Mouse (Mus musculus) heart, embryonic 16.5 days (tissue): ENCODE data around the gene Grip1. TPM values are rescaled to one million over a fixed set of nuclear protein-coding genes. Genes with fewer than 3 reads are reported as not detected.

Experiments used
- ATAC-seq: fragments of 200-750 bp; cut with Nextera tagmentation; replicated peaks from 2 replicates; pipeline ENCODE4 v1.8.0; 2017; ENCODE audit warnings: moderate number of reproducible peaks; ENCODE audit not compliant: insufficient read depth, low FRiP score; ENCODE audit errors: extremely low read depth
- H3K27ac ChIP-seq: fragments of 300-500 bp; sonication (generic); 2 replicates; pipeline ENCODE4 v1.5.1; 2014; ENCODE audit warnings: mild to moderate bottlenecking, low read length, control low read depth, moderate library complexity
- H3K27me3 ChIP-seq: fragments of 300-500 bp; sonication (generic); 2 replicates; pipeline ENCODE4 v1.6.1; 2014; ENCODE audit warnings: low read length, mixed read lengths; ENCODE audit not compliant: control insufficient read depth, insufficient read depth
- H3K36me3 ChIP-seq: fragments of 300-500 bp; sonication (generic); 2 replicates; pipeline ENCODE4 v1.6.1; 2014; ENCODE audit not compliant: control insufficient read depth, insufficient read depth
- H3K4me1 ChIP-seq: fragments of 300-500 bp; sonication (generic); 2 replicates; pipeline ENCODE4 v1.6.1; 2014; ENCODE audit warnings: low read length, mixed read lengths; ENCODE audit not compliant: control insufficient read depth, insufficient read depth
- H3K4me2 ChIP-seq: fragments of 300-500 bp; sonication (generic); 2 replicates; pipeline ENCODE4 v1.6.1; 2014; ENCODE audit warnings: low read depth, mild to moderate bottlenecking, control low read depth, low read length
- H3K4me3 ChIP-seq: fragments of 300-500 bp; sonication (generic); 2 replicates; pipeline ENCODE4 v1.5.1; 2014; ENCODE audit warnings: mild to moderate bottlenecking, control low read depth, low read length
- H3K9ac ChIP-seq: fragments of 300-500 bp; sonication (generic); 2 replicates; pipeline ENCODE4 v1.6.1; 2014; ENCODE audit warnings: low read length, control low read depth
- H3K9me3 ChIP-seq: fragments of 300-500 bp; sonication (generic); replicated peaks from 2 replicates; pipeline ENCODE4 v1.6.1; 2016; ENCODE audit warnings: low read length; ENCODE audit not compliant: control insufficient read depth
- WGBS: fragments of 180-500 bp; shearing (Covaris S2); extraction: QIAGEN DNeasy Blood & Tissue Kit; methylation state at CpG from one replicate; pipeline ENCODE4 v1.1.7; 2014; 5-methylcytosine and 5-hydroxymethylcytosine counted together
- polyA plus RNA-seq: library from polyadenylated mRNA; unstranded; fragments of >200 nt; fragmentation: Nextera tagmentation; extraction: Ambion mirVana; gene quantifications from 2 replicates; pipeline ENCODE4 v1.2.1, GENCODE M21; 2015

Grip1 gene
- polyA plus RNA-seq, 1 experiment from 2014 or later = 1.6 TPM

GRCm38 (mm10) chr10:119454106-119454667 lies 557 bp downstream of the Grip1 start:
- H3K27me3 ChIP-seq = peaks cover 5% of the 10 kb centered on the region; the same call in 1 of the 2 replicates
- H3K9ac ChIP-seq = peak overlapping the region; percentile 76
- WGBS = under 1% methylated on average over 55 of the region's 57 CpGs
- no peaks in the 10 kb centered on the region for H3K9me3 ChIP-seq
- H3K4me1 ChIP-seq = peaks cover 12% of the 10 kb centered on the region
- H3K27ac ChIP-seq = no peak overlapping the region
- no peaks in the 10 kb centered on the region for H3K36me3 ChIP-seq
- H3K4me2 ChIP-seq = peak overlapping the region; percentile 100
- peak overlapping the region; percentile 75 for H3K4me3 ChIP-seq
- peak; percentile 58 for ATAC-seq

DNA sequence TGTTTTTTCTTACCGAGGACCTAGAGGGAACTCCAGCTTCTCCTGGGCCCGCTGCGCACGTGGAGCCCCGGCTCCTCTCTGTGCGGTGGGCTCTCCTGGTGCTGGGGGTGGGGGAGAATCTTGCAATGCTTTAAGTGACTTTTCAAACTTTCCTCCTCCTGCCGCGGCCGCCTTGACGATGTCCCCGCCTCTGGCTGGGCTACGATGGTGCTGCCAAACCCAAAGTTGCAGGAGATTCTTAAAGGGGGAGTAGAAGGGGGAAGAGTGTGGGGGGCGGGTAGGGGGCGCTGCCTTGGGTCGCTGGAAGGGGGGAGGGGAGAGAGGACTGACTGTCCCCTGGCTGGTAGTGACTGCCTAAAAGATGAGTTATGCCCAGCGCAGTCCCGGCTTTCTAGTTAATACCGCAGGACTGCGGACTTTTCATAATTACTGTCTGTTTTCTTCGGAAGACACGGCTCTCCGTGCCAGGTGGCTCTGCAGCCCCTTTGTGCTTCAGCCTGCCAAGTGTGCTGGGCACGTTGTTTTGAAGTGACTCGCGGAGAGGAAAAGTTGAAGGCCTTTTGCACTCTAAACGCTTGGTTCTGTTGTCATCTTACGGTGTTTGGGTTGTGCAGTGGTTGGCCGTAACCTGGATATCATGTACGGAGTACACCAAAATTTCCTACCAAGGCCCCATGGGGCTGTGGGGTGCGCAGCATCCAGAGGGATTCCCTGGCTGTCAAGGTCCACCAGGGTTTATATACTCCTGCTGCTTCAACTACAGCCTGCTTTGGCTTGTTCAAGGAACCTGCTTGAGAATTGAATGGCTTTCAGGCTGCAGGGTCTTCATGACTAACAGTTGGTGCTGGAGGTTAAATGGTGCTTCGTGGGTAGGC lies 1.3 kb downstream of the Grip1 start:
- ATAC-seq = 0 out of 2 replicates have a peak, but pooled peaks have one; percentile 16
- Histone ChIP-seq H3K36me3 (no peaks in the 10 kb centered on the region), H3K9ac (peak overlapping the region; percentile 76), H3K27ac (no peak overlapping the region), H3K4me3 (peak overlapping the region; percentile 75), H3K9me3 (no peaks in the 10 kb centered on the region), H3K4me2 (peak overlapping the region; percentile 100), H3K4me1 (peaks cover 12% of the 10 kb centered on the region), H3K27me3 (peaks cover 5% of the 10 kb centered on the region; the same call in 1 of the 2 replicates)
- 1% methylated on average over 31 of the region's 31 CpGs for WGBS

GRCm38 (mm10) chr10:119455543-119455940 lies 1.9 kb downstream of the Grip1 start:
- H3K9ac ChIP-seq = no peak overlapping the region
- 15% methylated on average over 10 of the region's 10 CpGs for WGBS
- no peak overlapping the region for H3K27ac ChIP-seq
- peak overlapping the region; percentile 100 for H3K4me2 ChIP-seq
- peaks cover 12% of the 10 kb centered on the region for H3K4me1 ChIP-seq
- peak overlapping the region; percentile 75 for H3K4me3 ChIP-seq
- no peaks in the 10 kb centered on the region for H3K36me3 ChIP-seq
- H3K27me3 ChIP-seq = peaks cover 5% of the 10 kb centered on the region; the same call in 1 of the 2 replicates
- H3K9me3 ChIP-seq = no peaks in the 10 kb centered on the region
- ATAC-seq = no peak

DNA sequence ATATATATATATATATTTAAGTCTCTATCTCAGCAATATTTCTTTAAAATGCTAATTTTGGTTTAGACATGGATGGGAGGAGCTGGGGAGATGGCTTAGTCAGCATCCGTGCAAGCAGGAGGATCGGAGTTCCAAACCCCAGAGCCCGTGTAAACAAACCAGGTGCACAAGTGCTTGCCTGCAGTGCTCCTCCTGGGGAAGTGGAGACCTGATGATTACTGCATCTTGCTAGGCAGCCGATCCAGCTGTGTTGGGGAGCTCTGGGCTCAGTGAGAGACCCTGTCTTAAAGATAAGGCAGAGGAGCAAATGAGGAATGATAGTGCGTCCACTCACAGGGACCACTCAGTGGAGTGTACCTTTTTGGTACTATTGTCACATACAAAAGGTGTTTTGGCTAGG lies 3.5 kb downstream of the Grip1 start:
- no peak for ATAC-seq
- peaks cover 12% of the 10 kb centered on the region for H3K4me1 ChIP-seq
- no peak overlapping the region for H3K4me3 ChIP-seq
- H3K9ac ChIP-seq = no peak overlapping the region
- H3K36me3 ChIP-seq = no peaks in the 10 kb centered on the region
- WGBS = 83% methylated on average over 5 of the region's 5 CpGs
- H3K27me3 ChIP-seq = peaks cover 2% of the 10 kb centered on the region; the same call in 1 of the 2 replicates
- no peak overlapping the region for H3K27ac ChIP-seq
- no peaks in the 10 kb centered on the region for H3K9me3 ChIP-seq
- H3K4me2 ChIP-seq = no peak overlapping the region

DNA sequence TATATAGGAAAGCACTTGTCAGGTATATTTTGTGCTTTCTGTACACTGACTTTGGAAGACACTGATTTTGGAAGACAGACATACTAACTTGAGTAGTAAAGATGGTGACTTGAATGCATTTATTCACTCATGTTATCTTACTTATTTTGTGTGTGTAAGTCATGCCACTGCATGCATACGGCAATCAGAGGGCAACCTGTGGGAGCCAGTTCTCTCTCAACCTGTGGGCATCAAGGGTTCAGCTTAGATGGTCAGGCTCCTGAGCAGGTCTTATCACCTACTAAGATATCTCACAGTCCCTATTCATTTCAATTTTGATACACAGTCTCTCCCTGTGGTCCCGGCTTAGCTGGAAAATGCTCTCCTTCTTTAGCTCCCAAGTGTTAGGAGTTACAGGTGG lies 5.4 kb downstream of the Grip1 start:
- H3K4me1 ChIP-seq = peaks cover 15% of the 10 kb centered on the region
- 0 out of 2 replicates have a peak, but pooled peaks cover 2% of the 10 kb centered on the region for H3K27me3 ChIP-seq
- H3K4me3 ChIP-seq = no peak overlapping the region
- no peak overlapping the region for H3K9ac ChIP-seq
- H3K36me3 ChIP-seq = no peaks in the 10 kb centered on the region
- H3K27ac ChIP-seq = no peak overlapping the region
- 90% methylated on average over 2 of the region's 2 CpGs for WGBS
- no peak overlapping the region for H3K4me2 ChIP-seq
- no peak for ATAC-seq
- H3K9me3 ChIP-seq = no peaks in the 10 kb centered on the region

DNA sequence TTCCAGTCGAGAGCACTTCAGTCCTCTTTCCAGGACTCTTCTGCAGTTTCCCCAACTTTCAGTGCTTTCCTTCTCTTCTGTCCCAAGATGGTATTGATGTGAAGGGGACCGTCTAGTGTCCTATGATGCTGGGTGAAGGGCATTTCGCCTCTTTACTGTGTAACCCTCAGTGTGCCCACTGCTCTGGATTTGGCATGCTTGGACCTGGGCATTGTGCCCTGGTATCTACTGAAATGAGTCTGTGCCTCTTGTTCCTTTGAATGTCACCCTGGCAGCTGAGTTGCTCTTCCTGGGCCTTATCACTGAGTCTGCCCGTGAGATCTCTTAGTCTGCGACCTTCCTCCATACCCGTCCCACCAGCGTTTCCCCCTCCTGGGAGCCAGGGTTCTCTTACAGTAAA lies 9.7 kb downstream of the Grip1 start:
- H3K36me3 ChIP-seq = no peaks in the 10 kb centered on the region
- no peak overlapping the region for H3K4me2 ChIP-seq
- no peak overlapping the region for H3K4me3 ChIP-seq
- ATAC-seq = peak; percentile 37; the same call in 1 of the 2 replicates
- no peaks in the 10 kb centered on the region for H3K27me3 ChIP-seq
- H3K4me1 ChIP-seq = peaks cover 6% of the 10 kb centered on the region
- no peak overlapping the region for H3K9ac ChIP-seq
- no peaks in the 10 kb centered on the region for H3K9me3 ChIP-seq
- 42% methylated on average over 7 of the region's 7 CpGs for WGBS
- no peak overlapping the region for H3K27ac ChIP-seq

GRCm38 (mm10) chr10:119463793-119464192 lies 10.2 kb downstream of the Grip1 start:
- H3K9ac ChIP-seq = no peak overlapping the region
- H3K4me3 ChIP-seq = no peak overlapping the region
- H3K36me3 ChIP-seq = no peaks in the 10 kb centered on the region
- ATAC-seq = peak; percentile 32; the same call in 1 of the 2 replicates
- H3K4me1 ChIP-seq = peaks cover 6% of the 10 kb centered on the region
- no peaks in the 10 kb centered on the region for H3K27me3 ChIP-seq
- H3K27ac ChIP-seq = no peak overlapping the region
- no peak overlapping the region for H3K4me2 ChIP-seq
- H3K9me3 ChIP-seq = no peaks in the 10 kb centered on the region
- WGBS = 33% methylated on average over 7 of the region's 7 CpGs

DNA sequence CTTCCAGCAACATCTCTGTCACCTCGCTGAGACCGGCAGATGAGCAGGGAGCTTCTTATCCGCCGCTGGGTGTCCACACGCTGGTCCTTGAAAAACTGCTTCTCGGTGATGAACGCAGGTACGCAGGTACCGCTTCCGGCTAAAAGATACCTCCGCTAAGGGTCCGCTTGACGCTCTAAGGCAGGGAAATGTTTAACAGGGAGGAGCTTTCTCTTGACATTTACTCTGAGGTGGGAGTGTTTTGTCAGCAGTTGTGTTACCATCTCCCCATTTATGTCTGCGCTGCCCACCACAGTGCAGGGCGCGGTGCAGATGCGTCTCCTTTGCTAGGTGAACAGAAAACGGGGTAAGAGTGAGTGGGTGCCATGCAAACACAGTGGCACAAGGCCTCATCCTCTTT lies 14.3 kb downstream of the Grip1 start:
- WGBS = 89% methylated on average over 18 of the region's 18 CpGs
- Histone ChIP-seq H3K4me2 (no peak overlapping the region), H3K36me3 (no peaks in the 10 kb centered on the region), H3K27ac (no peak overlapping the region), H3K27me3 (no peaks in the 10 kb centered on the region), H3K4me3 (no peak overlapping the region), H3K9me3 (no peaks in the 10 kb centered on the region), H3K4me1 (peaks cover 6% of the 10 kb centered on the region), H3K9ac (no peak overlapping the region)
- ATAC-seq = no peak

DNA sequence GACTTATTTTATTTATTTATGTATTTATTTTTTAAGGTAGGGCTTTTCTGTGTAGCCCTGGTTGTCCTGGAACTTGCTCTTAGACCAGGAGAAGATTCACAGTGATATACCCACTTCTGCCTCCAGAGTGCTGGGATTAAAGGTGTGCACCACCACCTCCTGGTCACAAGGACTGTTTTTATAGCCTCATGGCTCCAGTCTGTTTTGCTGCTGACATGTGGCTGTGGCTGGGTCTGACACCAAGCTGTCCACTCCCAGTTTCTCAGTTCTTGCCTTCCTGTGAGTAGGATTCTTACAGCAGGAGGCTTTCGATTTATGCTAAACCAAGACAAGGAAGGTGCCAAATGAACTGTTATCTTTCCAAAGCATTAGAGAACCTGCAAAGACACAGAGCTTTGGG lies 16.5 kb downstream of the Grip1 start:
- WGBS = 78% methylated on average over 1 of the region's 1 CpGs
- no peaks in the 10 kb centered on the region for H3K27me3 ChIP-seq
- no peak for ATAC-seq
- H3K9ac ChIP-seq = no peak overlapping the region
- H3K4me2 ChIP-seq = no peak overlapping the region
- H3K4me1 ChIP-seq = no peaks in the 10 kb centered on the region
- H3K4me3 ChIP-seq = no peak overlapping the region
- H3K9me3 ChIP-seq = no peaks in the 10 kb centered on the region
- no peaks in the 10 kb centered on the region for H3K36me3 ChIP-seq
- H3K27ac ChIP-seq = no peak overlapping the region
